Mouse (Mus musculus) liver, postnatal 0 days (tissue): ENCODE results near the gene Col15a1.

Source experiments
- CTCF ChIP-seq: sonication (generic); IDR thresholded peaks from 2 replicates; pipeline ENCODE4 v1.5.1; 2016; ENCODE audit warnings: antibody characterized with exemption, low read depth
- EP300 ChIP-seq: IDR thresholded peaks from 2 replicates; pipeline ENCODE4 v1.6.1; 2016; ENCODE audit warnings: antibody characterized with exemption, low read depth, mild to moderate bottlenecking

DNA sequence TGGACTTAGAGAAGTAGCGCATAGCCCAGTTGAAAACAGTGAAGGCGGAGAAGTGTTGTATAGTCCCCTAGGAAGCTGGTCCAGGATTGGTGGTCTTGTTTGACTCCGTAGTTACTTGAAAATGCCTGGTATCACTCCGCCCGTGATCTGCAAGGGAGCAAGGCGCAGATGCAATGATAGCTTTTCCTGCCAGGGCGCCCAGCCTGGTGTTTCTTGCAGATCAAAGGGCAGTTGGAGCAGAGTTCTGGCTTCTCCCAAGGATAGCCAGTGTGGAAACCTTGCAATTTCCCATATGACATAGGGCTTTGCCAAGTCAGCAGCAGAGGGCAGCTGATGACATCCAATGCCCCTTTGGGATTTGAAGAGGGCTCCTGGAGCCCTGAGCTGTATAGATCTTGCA lies 1.5 kb downstream of the Col15a1 start:
- no peak for TF ChIP-seq CTCF
- no peak for TF ChIP-seq EP300
